Mouse (Mus musculus) subcutaneous adipose tissue, adult 2 months (tissue): ENCODE measurements around the gene Pifo. TPM values are rescaled to one million over a fixed set of nuclear protein-coding genes. Genes with fewer than 3 reads are reported as not detected.

Source experiments
- polyA plus RNA-seq: library from polyadenylated mRNA; depleted of rRNA; stranded (reverse); fragments of >200 nt; gene quantifications from 2 replicates; pipeline ENCODE4 v1.2.3, GENCODE M21; 2012; ENCODE audit warnings: low replicate concordance; rRNA removed

Pifo gene
- polyA plus RNA-seq = not detected in 2 replicates

GRCm38 (mm10) chr3:106014546-106014945 is at the start of gene Pifo:
Pifo (minus strand) TSS chr3:106014646.

DNA sequence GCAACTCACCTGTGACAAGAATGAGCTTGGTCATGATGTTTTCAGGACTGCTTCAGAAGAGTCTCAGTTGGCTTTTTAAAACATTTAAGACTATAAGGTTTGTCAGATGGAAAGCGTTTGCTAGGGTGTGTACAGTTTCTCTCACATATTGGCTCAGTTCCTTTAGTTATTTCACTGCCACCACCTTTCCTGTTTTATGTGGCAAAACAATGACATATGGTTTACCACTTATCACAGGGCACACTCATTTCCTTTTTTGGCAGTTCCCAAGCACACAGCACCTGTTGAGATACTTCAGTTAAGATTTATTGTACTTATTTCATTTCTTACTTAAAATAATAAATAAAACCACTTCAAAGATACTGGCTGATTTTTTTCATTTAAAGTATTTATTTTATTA is 18.3 kb upstream of the Pifo start, which contains the start of gene Chil5:
Gene Chil5 (minus strand): TSS at position 34 of the 400 bp plus-strand sequence.

DNA sequence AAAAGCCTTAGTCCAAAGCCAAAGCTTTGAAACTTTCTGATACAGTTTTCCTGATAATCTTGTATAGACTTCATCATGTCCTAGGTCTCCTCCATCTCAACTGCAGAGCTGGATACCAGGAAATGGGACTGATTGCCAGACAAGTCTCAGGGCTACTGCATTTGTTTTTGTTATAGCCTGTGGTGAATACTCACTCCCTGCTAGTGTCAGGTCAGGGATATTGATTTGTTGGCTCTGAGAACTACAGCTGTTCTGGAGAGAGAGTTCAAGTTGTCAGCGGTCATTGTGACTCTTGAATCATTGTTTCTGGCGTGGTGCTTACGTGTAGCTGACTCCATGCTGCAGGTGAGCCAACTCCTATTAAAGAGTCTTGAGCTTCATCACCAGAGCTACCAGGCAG is 41.0 kb downstream of the Pifo start, which contains the start of gene Ovgp1:
Gene Ovgp1 (plus strand): TSS at position 301 of the 400 bp plus-strand sequence.

GRCm38 (mm10) chr3:105959999-105960398 is 54.4 kb downstream of the Pifo start, which contains the start of gene Atp5f1:
Atp5f1 (minus strand) TSS chr3:105960099.

DNA sequence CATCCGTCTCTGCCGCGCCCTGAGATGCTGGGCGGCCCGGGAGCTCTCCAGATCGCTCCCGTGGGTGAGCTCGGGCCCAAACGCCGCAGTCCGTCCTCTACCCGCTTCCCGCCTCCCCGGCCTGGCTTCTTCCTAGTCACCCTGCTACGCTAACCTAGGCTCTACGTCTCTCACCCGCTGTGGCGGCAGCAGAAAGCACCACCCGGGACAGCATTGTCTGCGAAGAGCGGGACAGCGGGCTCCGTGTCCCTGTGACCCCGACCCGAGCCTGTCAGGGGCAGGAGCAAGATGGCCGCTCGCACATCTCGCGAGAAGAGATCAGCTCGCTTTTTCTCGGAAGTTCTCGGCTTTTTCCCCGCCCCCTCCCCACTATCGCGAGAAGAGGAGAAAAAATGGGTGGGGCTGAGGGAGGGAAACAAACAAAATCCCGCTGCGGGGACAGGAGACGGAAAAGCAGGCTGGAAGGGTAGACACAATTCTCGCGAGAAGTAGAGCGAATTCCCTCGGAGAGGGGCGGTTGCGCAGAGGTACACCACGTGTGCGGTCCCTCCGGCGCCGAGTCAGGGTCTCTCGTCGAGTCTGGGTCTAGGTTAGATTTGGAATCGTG is 55.4 kb downstream of the Pifo start, which contains the start of gene Wdr77:
Gene Wdr77 (plus strand): TSS at position 396 of the 607 bp plus-strand sequence.

Other genes starting within 250 kb of the Pifo start
- gene Rap1a, start 213.3 kb downstream of the Pifo start, polyA plus RNA-seq = 9.7 and 19.3 TPM in 2 replicates
- 0.32 and 2.4 TPM in 2 replicates for gene Adora3, start 143.8 kb downstream of the Pifo start, polyA plus RNA-seq
- 0.60 and 1.8 TPM in 2 replicates for gene Tmigd3, start 143.7 kb downstream of the Pifo start, polyA plus RNA-seq
- 0.92 and 1.9 TPM in 2 replicates for gene I830077J02Rik, start 82.0 kb downstream of the Pifo start, polyA plus RNA-seq
- 52.5 and 96.6 TPM in 2 replicates for gene Wdr77, start 55.3 kb downstream of the Pifo start, polyA plus RNA-seq
- gene Atp5f1, start 54.5 kb downstream of the Pifo start, polyA plus RNA-seq = 121 and 147 TPM in 2 replicates
- 1.3 and 2.7 TPM in 2 replicates for gene Ovgp1, start 40.9 kb downstream of the Pifo start, polyA plus RNA-seq
- 0.40 TPM in 1 of 2 replicates, not detected in the other for gene Chil5, start 18.2 kb upstream of the Pifo start, polyA plus RNA-seq
- 0.06 TPM in 2 replicates for gene Chia1, start 98.6 kb upstream of the Pifo start, polyA plus RNA-seq
- gene Chil3, start 152.9 kb upstream of the Pifo start, polyA plus RNA-seq = 0.36 and 0.52 TPM in 2 replicates
- gene Chil4, start 204.9 kb upstream of the Pifo start, polyA plus RNA-seq = not detected in 2 replicates